Mouse (Mus musculus) liver, embryonic 14.5 days (tissue): ENCODE measurements around the gene Cuedc2.

Source experiments
- CTCF ChIP-seq: IDR thresholded peaks from 2 replicates; pipeline ENCODE4 v1.5.1; 2016; ENCODE audit warnings: antibody characterized with exemption, low read depth, control low read depth
- EP300 ChIP-seq: IDR thresholded peaks from 2 replicates; pipeline ENCODE4 v1.6.1; 2016; ENCODE audit warnings: antibody characterized with exemption, low read depth

GRCm38 (mm10) chr19:46286047-46286446 lies 52.5 kb downstream of the Cuedc2 start:
- no peak for TF ChIP-seq CTCF
- no peak for TF ChIP-seq EP300
